Mouse (Mus musculus) kidney, embryonic 16.5 days (tissue): ENCODE data around the gene Rnaseh2a. TPM values are rescaled to one million over a fixed set of nuclear protein-coding genes. Genes with fewer than 3 reads are reported as not detected.
"Not testable (repeated sequence)": the region's sequence is repeated elsewhere in the genome, so short reads cannot be mapped to it uniquely, and the experiment has no call there.

Source experiments
- ATAC-seq: fragments of 200-750 bp; cut with Nextera tagmentation; 2 replicates; pipeline ENCODE4 v1.8.0; 2017; ENCODE audit warnings: moderate TSS enrichment; ENCODE audit not compliant: low FRiP score, low TSS enrichment
- H3K27ac ChIP-seq: fragments of 300-500 bp; sonication (generic); 2 replicates; pipeline ENCODE4 v1.5.1; 2014; ENCODE audit warnings: low read length
- H3K27me3 ChIP-seq: fragments of 300-500 bp; sonication (generic); 2 replicates; pipeline ENCODE4 v1.6.1; 2014; ENCODE audit warnings: low read length, control low read depth, mixed read lengths; ENCODE audit not compliant: insufficient read depth
- H3K36me3 ChIP-seq: fragments of 300-500 bp; sonication (generic); 2 replicates; pipeline ENCODE4 v1.6.1; 2014; ENCODE audit warnings: low read length, control low read depth, mixed read lengths; ENCODE audit not compliant: insufficient read depth
- H3K4me1 ChIP-seq: fragments of 300-500 bp; sonication (generic); 2 replicates; pipeline ENCODE4 v1.6.1; 2014; ENCODE audit warnings: low read length, control low read depth, mixed read lengths; ENCODE audit not compliant: insufficient read depth
- H3K4me2 ChIP-seq: fragments of 300-500 bp; sonication (generic); replicated peaks from 2 replicates; pipeline ENCODE4 v1.6.1; 2014; ENCODE audit warnings: low read depth, low read length
- H3K4me3 ChIP-seq: fragments of 300-500 bp; sonication (generic); 2 replicates; pipeline ENCODE4 v1.5.1; 2014; ENCODE audit warnings: mild to moderate bottlenecking, low read length
- H3K9ac ChIP-seq: fragments of 300-500 bp; sonication (generic); replicated peaks from 2 replicates; pipeline ENCODE4 v1.6.1; 2014; ENCODE audit warnings: low read length
- H3K9me3 ChIP-seq: fragments of 300-500 bp; sonication (generic); 2 replicates; pipeline ENCODE4 v1.6.1; 2016; ENCODE audit warnings: low read length, control low read depth
- WGBS: fragments of 180-500 bp; shearing (Covaris S2); extraction: QIAGEN DNeasy Blood & Tissue Kit; methylation state at CpG from one replicate; pipeline ENCODE4 v1.1.7; 2014; 5-methylcytosine and 5-hydroxymethylcytosine counted together
- microRNA-seq: library from miRNA; unstranded; fragments of <30 nt; microRNA quantifications from one replicate; pipeline ENCODE4, GENCODE M21; 2016
- polyA plus RNA-seq: library from polyadenylated mRNA; unstranded; fragments of >200 nt; fragmentation: Nextera tagmentation; extraction: Ambion mirVana; gene quantifications from 2 replicates; pipeline ENCODE4 v1.2.1, GENCODE M21; 2015

Rnaseh2a gene
- polyA plus RNA-seq, 1 experiment from 2014 or later = 137 TPM

DNA sequence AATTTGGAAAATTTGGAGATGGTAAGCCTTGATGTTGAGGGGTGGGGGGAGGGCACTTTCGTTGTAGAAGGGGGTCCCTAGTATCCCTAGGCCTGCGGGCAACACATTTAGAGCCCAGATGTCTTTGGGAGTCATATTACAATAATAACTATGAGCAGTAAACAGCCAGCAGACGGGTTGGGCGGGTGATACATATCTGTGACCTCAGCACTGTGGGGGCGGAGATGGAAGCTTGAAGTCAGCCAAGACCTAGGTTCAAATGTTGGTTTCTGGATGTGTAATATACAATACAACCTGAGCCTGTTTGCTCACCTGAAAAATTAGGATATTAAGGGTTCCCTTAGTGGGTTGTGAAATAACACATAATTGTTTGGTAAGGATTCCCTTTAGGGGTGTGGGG lies 59.6 kb downstream of the Rnaseh2a start:
- peaks cover 33% of the 10 kb centered on the region for H3K27me3 ChIP-seq
- H3K9ac ChIP-seq = no peak overlapping the region
- ATAC-seq = no peak
- 60% methylated on average over 5 of the region's 5 CpGs for WGBS
- H3K36me3 ChIP-seq = no peaks in the 10 kb centered on the region
- no peak overlapping the region for H3K4me3 ChIP-seq
- no peak overlapping the region for H3K4me2 ChIP-seq
- H3K9me3 ChIP-seq = no peaks in the 10 kb centered on the region
- peaks cover 11% of the 10 kb centered on the region for H3K4me1 ChIP-seq
- H3K27ac ChIP-seq = no peak overlapping the region

DNA sequence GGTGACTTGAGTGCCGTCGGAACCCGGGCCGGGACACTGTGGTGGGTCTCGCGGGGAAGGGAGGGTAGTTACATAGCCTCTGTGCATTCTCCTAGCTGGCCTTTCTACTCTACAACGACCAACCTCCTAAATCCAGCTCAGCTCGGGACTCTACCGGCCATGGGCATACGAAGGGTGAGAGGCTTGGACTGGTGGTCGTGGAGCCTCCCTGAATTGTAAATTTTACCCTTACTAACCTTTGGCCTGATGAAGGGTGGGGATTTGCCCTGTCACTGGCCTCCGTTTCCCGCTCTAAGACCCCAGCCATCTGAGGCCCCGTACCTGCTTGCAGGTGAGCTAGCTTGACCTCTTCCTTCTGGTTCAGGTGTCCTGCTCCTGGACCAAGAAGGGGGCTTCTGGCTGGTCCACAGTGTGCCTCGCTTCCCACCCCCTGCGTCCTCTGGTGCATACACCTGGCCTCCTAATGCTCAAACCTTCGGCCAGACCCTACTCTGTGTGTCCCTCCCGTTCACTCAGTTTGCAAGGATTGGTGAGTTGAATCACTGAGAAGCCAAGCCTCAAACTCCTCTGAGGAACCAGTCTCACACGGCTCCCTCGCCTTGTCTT lies 60.3 kb downstream of the Rnaseh2a start:
- WGBS = 52% methylated on average over 20 of the region's 20 CpGs
- H3K36me3 ChIP-seq = no peaks in the 10 kb centered on the region
- H3K9ac ChIP-seq = peak overlapping the region; percentile 75
- no peaks in the 10 kb centered on the region for H3K9me3 ChIP-seq
- peaks cover 11% of the 10 kb centered on the region for H3K4me1 ChIP-seq
- peak overlapping the region; percentile 57 for H3K4me3 ChIP-seq
- peaks cover 33% of the 10 kb centered on the region for H3K27me3 ChIP-seq
- H3K4me2 ChIP-seq = peak overlapping the region; percentile 93
- ATAC-seq = no peak
- no peak overlapping the region for H3K27ac ChIP-seq

DNA sequence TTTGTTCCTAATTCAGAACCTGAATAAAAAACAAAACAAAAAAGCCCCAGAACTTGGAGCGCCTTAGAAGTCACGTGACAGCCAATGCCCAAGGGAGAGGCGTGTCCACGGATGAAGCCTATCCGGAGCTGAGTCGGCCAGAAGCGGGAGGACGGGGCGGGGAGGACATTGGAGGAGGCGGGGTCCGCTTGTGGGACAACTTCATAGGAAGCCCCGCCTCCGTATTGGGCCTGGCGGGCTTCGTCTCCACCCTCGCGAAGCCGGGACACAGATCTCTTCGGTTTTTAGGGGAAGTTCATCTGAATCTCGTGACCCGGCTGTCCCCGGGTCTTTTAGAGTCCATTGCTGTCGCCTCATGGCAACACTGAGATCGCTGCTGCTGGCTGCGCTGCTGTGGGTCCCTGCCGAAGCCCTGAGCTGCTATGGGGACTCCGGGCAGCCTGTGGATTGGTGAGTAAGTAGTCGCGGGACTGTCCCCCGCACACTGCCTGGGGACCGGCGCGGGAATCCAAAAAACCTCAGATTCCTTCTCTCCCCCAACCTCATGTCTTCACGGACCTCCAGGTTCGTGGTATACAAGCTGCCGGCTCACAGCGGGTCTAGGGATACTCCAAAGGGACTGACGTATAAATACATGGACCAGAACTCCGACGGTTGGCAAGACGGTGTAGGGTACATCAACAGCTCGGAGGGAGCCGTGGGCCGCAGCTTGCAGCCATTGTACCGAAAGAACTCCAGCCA lies 61.0 kb downstream of the Rnaseh2a start, which contains the start of gene Dnase2a:
Dnase2a (plus strand) TSS at position 140 of the 741 bp plus-strand sequence.
- Histone ChIP-seq H3K27me3 (peaks cover 28% of the 10 kb centered on the region), H3K9ac (peak within 1 kb of the TSS; percentile 75), H3K4me2 (peak within 1 kb of the TSS; percentile 93), H3K9me3 (no peaks in the 10 kb centered on the region), H3K27ac (no peak within 1 kb of the TSS), H3K4me1 (peaks cover 13% of the 10 kb centered on the region), H3K36me3 (no peaks in the 10 kb centered on the region), H3K4me3 (peak within 1 kb of the TSS; percentile 57)
- under 1% methylated on average over 45 of the region's 45 CpGs for WGBS
- ATAC-seq = peak; percentile 89

DNA sequence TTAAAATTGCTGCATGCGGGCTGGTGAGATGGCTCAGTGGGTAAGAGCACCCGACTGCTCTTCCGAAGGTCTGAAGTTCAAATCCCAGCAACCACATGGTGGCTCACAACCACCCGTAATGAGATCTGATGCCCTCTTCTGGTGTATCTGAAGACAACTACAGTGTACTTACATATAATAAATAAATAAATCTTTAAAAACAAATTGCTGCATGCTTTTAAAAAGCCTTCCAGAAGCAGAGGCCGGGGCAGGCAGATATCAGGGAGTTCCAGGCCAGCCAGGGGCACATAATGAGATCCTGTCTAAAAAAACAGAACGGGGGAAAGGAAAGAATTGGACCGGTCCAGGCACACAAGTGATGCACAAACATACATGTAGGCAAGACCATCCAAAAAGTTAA lies 61.6 kb downstream of the Rnaseh2a start:
- not testable (repeated sequence) for ATAC-seq, H3K27ac ChIP-seq, H3K36me3 ChIP-seq, H3K9me3 ChIP-seq
- Histone ChIP-seq H3K4me2 (peak overlapping the region; percentile 93), H3K4me1 (peaks cover 14% of the 10 kb centered on the region), H3K4me3 (peak overlapping the region; percentile 57), H3K27me3 (peaks cover 24% of the 10 kb centered on the region), H3K9ac (peak overlapping the region; percentile 32)
- 26% methylated on average over 7 of the region's 7 CpGs for WGBS

DNA sequence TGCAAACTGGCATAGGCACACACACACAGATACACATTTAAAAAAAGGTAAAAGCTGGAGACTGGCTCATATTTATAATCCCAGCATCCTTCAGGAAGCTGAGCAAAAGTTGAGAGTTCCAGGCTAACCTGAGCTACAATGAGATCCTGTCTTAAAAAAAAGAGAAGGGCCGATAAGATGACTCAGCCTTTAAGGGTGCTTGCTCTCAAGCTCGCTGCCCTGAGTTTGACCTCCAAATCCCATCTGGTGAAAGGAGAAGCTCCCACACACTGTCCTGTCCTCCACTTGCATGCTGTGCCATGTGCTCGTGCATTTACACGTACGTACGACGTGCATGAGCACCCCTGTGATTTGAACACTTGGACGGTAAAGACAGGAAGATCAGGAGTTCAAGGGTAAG lies 62.1 kb downstream of the Rnaseh2a start:
- Histone ChIP-seq H3K36me3 (no peaks in the 10 kb centered on the region), H3K4me3 (no peak overlapping the region), H3K27ac (no peak overlapping the region), H3K27me3 (peaks cover 19% of the 10 kb centered on the region), H3K9ac (no peak overlapping the region), H3K9me3 (no peaks in the 10 kb centered on the region), H3K4me1 (peaks cover 10% of the 10 kb centered on the region), H3K4me2 (no peak overlapping the region; the same call in 1 of the 2 replicates)
- no peak for ATAC-seq
- WGBS = 56% methylated on average over 8 of the region's 8 CpGs

DNA sequence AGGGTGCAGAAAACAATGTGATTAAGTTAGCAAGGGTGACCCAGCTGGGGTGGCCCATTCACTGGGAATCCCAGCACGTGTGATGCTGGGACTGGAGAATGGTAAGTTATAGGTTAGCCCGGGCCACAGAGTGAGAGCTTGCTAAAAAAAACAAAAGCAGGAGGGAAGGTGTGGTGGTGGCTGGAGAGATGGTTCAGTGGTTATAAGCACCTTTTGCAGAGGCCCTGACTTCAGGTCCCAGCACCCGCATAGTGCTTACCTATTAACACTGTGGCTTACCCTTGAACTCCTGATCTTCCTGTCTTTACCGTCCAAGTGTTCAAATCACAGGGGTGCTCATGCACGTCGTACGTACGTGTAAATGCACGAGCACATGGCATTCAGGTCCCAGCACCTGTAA lies 62.5 kb downstream of the Rnaseh2a start:
- Histone ChIP-seq H3K4me2 (no peak overlapping the region), H3K36me3 (no peaks in the 10 kb centered on the region), H3K9ac (no peak overlapping the region), H3K9me3 (no peaks in the 10 kb centered on the region), H3K27ac (no peak overlapping the region), H3K27me3 (peaks cover 14% of the 10 kb centered on the region), H3K4me3 (no peak overlapping the region), H3K4me1 (peaks cover 11% of the 10 kb centered on the region)
- 87% methylated on average over 9 of the region's 9 CpGs for WGBS
- no peak for ATAC-seq

Small RNAs within 50 kb of the gene (microRNA-seq; reads per million reads assigned to microRNA genes)
- not detected for gene Gm24197

Other genes starting within 250 kb of the Rnaseh2a start
- gene G430095P16Rik, start 246.8 kb downstream of the Rnaseh2a start, polyA plus RNA-seq = 2.3 and 2.8 TPM in 2 replicates
- 14.8 and 15.9 TPM in 2 replicates for gene Nfix, start 169.4 kb downstream of the Rnaseh2a start, polyA plus RNA-seq
- 6.6 and 9.0 TPM in 2 replicates for gene Dand5, start 146.9 kb downstream of the Rnaseh2a start, polyA plus RNA-seq
- gene Gadd45gip1, start 138.2 kb downstream of the Rnaseh2a start, polyA plus RNA-seq = 49.7 and 51.6 TPM in 2 replicates
- 109 and 114 TPM in 2 replicates for gene Rad23a, start 129.1 kb downstream of the Rnaseh2a start, polyA plus RNA-seq
- gene Calr, start 122.8 kb downstream of the Rnaseh2a start, polyA plus RNA-seq = 1,143 and 1,180 TPM in 2 replicates
- gene Farsa, start 112.8 kb downstream of the Rnaseh2a start, polyA plus RNA-seq = 110 and 120 TPM in 2 replicates
- gene Syce2, start 97.7 kb downstream of the Rnaseh2a start, polyA plus RNA-seq = 60.7 and 61.3 TPM in 2 replicates
- gene Gcdh, start 75.8 kb downstream of the Rnaseh2a start, polyA plus RNA-seq = 61.2 and 70.4 TPM in 2 replicates
- 2.4 and 2.8 TPM in 2 replicates for gene Klf1, start 67.8 kb downstream of the Rnaseh2a start, polyA plus RNA-seq
- 10.2 and 10.6 TPM in 2 replicates for gene Dnase2a, start 61.2 kb downstream of the Rnaseh2a start, polyA plus RNA-seq
- 0.34 and 0.54 TPM in 2 replicates for gene Mast1, start 32.4 kb downstream of the Rnaseh2a start, polyA plus RNA-seq
- 0.19 and 0.30 TPM in 2 replicates for gene Rtbdn, start 22.8 kb downstream of the Rnaseh2a start, polyA plus RNA-seq
- not detected in 2 replicates for gene Gm49661, start 334 bp downstream of the Rnaseh2a start, polyA plus RNA-seq
- 810 and 819 TPM in 2 replicates for gene Prdx2, start 180 bp downstream of the Rnaseh2a start, polyA plus RNA-seq
- gene Junb, start 9.0 kb upstream of the Rnaseh2a start, polyA plus RNA-seq = 8.3 and 11.7 TPM in 2 replicates
- 34.8 and 35.2 TPM in 2 replicates for gene Hook2, start 20.8 kb upstream of the Rnaseh2a start, polyA plus RNA-seq
- gene Best2, start 44.8 kb upstream of the Rnaseh2a start, polyA plus RNA-seq = not detected in 2 replicates
- 150 and 154 TPM in 2 replicates for gene Asna1, start 55.5 kb upstream of the Rnaseh2a start, polyA plus RNA-seq
- gene Trir, start 57.1 kb upstream of the Rnaseh2a start, polyA plus RNA-seq = 93.3 and 104 TPM in 2 replicates
- gene Tnpo2, start 67.1 kb upstream of the Rnaseh2a start, polyA plus RNA-seq = 27.5 and 28.4 TPM in 2 replicates
- 34.6 and 37.3 TPM in 2 replicates for gene Fbxw9, start 90.3 kb upstream of the Rnaseh2a start, polyA plus RNA-seq
- 0.62 and 0.92 TPM in 2 replicates for gene Gm5741, start 98.2 kb upstream of the Rnaseh2a start, polyA plus RNA-seq
- 60.6 and 70.5 TPM in 2 replicates for gene Dhps, start 102.0 kb upstream of the Rnaseh2a start, polyA plus RNA-seq
- gene Wdr83os, start 111.0 kb upstream of the Rnaseh2a start, polyA plus RNA-seq = 141 TPM in 2 replicates
- gene Wdr83, start 111.5 kb upstream of the Rnaseh2a start, polyA plus RNA-seq = 53.0 and 54.8 TPM in 2 replicates
- gene Man2b1, start 113.5 kb upstream of the Rnaseh2a start, polyA plus RNA-seq = 46.9 and 53.6 TPM in 2 replicates
- gene Zfp791, start 153.3 kb upstream of the Rnaseh2a start, polyA plus RNA-seq = 2.7 and 3.8 TPM in 2 replicates
- not detected in 2 replicates for gene Cks1brt, start 182.2 kb upstream of the Rnaseh2a start, polyA plus RNA-seq